Mouse (Mus musculus) cerebellum, adult 2 months (tissue): ENCODE measurements around the gene Neil1. TPM values are rescaled to one million over a fixed set of nuclear protein-coding genes. Genes with fewer than 3 reads are reported as not detected.

Experiments used
- DNase-seq, 2 experiments: peaks; one replicate each; pipeline ENCODE4 v3.0.0; 2021
- H3K27ac ChIP-seq: fragments of 200-500 bp; 2 replicates; pipeline ENCODE4 v1.5.1; 2012; ENCODE audit warnings: low read length, control low read depth, inconsistent platforms; ENCODE audit not compliant: insufficient read depth
- H3K27me3 ChIP-seq: fragments of 200-500 bp; 2 replicates; pipeline ENCODE4 v1.6.1; 2012; ENCODE audit warnings: inconsistent platforms, mild to moderate bottlenecking, low read length, moderate library complexity; ENCODE audit not compliant: control insufficient read depth, insufficient read depth
- H3K4me1 ChIP-seq: fragments of 200-500 bp; 2 replicates; pipeline ENCODE4 v1.6.1; 2011; ENCODE audit warnings: low read length; ENCODE audit not compliant: control insufficient read depth, insufficient read depth
- H3K4me3 ChIP-seq: fragments of 200-500 bp; replicated peaks from 2 replicates; pipeline ENCODE3; 2011; ENCODE audit warnings: mild to moderate bottlenecking, low read depth, low read length, control low read depth; ENCODE audit not compliant: insufficient read depth
- CTCF ChIP-seq: fragments of 200-500 bp; IDR thresholded peaks from 2 replicates; pipeline ENCODE4 v1.5.1; 2011; ENCODE audit warnings: low read depth, mild to moderate bottlenecking, control low read depth, low read length, moderate library complexity, borderline replicate concordance; ENCODE audit not compliant: insufficient read depth
- POLR2A ChIP-seq: fragments of 200-500 bp; IDR thresholded peaks from 2 replicates; pipeline ENCODE4 v1.6.1; 2011; ENCODE audit warnings: low read length, control low read depth, borderline replicate concordance; ENCODE audit not compliant: insufficient read depth
- WGBS: fragments of 180-500 bp; shearing (Covaris S2); methylation state at CpG from one replicate; pipeline ENCODE4 v1.1.7; 2018; 5-methylcytosine and 5-hydroxymethylcytosine counted together
- polyA plus RNA-seq: library from polyadenylated mRNA; depleted of rRNA; stranded (reverse); fragments of >200 nt; gene quantifications from 2 replicates; pipeline ENCODE4 v1.2.3, GENCODE M21; 2012; rRNA removed

Neil1 gene
- 15.2 and 15.7 TPM in 2 replicates for polyA plus RNA-seq

DNA sequence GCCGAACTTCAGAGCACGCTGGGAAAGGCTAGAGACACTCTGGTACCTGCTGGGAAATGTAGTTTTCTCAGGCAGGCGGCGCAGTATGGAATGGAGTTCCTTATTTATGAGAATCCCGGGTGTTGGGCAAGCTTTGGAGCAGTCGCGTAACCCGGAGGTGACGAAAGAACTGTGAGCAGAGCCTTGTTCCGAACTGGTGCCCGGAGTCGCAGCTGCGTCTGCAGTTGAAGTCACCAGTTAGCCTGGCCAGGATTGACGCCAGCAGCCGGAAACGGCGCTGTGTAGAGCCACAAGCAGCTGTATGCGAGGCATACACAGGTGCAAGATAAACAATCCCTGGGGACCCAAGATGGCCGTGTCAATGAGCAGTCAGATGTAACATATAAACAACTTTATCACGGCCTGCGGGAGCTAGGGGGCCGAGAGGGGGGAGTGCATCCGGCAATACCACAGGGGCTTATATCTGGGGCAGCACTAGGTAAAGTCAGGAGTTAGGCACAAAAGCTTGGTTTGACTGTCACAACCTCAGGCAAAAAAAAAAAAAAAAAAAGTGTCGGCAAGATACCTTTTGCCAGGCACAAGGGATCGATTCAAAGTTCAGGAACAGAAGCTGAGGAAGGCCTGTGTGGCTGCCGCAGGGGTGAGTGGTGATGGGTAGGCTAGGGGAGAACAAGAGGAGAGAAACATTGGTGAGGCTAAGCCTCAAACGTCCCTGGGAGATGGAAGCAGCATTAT, at the start of gene Neil1:
TSS of gene Neil1 (minus strand) at position 162 of the 735 bp plus-strand sequence.
- Histone ChIP-seq H3K27ac (peak within 1 kb of the TSS; percentile 93), H3K27me3 (no peaks in the 10 kb centered on the region), H3K4me1 (peaks cover 9% of the 10 kb centered on the region; the same call in 1 of the 2 replicates), H3K4me3 (peak within 1 kb of the TSS; percentile 68)
- TF ChIP-seq CTCF: no peak
- peak; percentile 83; the same call in 1 of the 2 replicates for TF ChIP-seq POLR2A
- under 1% methylated on average over 27 of the region's 27 CpGs for WGBS
- peak; percentile 90 to 94 for DNase-seq

DNA sequence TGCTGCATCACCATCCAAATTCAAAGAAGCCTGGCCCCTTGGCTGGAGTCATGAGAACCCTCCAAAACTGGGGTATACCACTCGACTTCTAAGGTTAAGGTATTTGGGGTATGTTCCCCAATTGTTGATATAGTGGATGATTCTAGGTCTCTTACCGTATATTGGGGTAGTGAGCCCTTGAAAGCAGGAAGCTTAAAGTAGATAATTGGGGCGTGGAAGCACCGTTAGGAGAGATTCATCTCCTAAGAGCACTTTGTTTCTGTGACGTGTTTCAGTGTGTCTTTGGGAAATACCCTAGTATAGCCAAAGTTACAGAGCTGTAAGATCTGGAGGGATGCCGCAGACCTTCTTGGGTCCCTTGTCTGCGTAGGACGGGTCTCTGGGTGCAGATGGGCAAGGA, 49.3 kb upstream of the Neil1 start:
- no peak for TF ChIP-seq CTCF
- TF ChIP-seq POLR2A: no peak
- WGBS: 68% methylated on average over 8 of the region's 8 CpGs
- no peak for DNase-seq
- no peak overlapping the region for H3K4me3 ChIP-seq
- H3K4me1 ChIP-seq: no peaks in the 10 kb centered on the region
- H3K27ac ChIP-seq: no peak overlapping the region
- H3K27me3 ChIP-seq: no peaks in the 10 kb centered on the region

DNA sequence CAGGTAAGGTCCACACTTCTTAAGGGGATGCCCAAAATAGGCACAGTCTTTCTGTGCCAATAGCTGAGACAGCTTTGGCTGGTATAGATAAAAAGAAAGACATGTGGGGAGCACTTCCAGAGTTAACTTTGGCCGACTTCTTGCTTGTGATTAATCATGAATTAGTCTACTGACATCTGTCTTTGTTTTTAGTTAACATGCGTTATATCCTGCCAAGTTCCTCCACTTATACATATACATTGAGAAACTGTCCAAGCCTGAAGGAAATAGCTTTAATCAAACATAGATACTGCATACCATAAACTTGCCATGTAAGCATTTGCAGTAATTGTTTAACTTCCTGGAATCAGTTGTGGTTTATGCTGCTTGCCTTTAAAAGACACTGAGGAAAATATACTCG, 48.6 kb upstream of the Neil1 start:
- Histone ChIP-seq H3K27ac (no peak overlapping the region), H3K27me3 (no peaks in the 10 kb centered on the region), H3K4me1 (no peaks in the 10 kb centered on the region), H3K4me3 (no peak overlapping the region)
- WGBS: 51% methylated on average over 3 of the region's 3 CpGs
- no peak for DNase-seq
- TF ChIP-seq CTCF: no peak
- TF ChIP-seq POLR2A: no peak

DNA sequence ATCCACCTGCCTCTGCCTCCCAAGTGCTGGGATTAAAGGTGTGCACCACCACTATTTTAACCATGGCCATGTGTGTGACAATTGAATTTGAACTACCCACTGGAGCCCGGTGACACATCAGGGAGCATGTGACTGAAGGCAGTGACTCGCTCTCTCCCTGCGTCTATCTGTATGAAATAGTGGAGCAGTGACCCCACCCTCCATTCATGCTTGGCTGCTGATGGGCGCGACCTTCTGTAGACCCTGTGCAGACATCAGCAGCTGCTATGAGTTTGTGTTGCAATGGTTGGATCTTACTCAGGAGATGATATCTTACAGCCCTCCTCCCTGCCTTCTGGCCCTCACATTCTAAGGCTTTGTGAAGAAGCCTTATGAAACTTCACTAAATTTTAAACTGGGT, 20.3 kb upstream of the Neil1 start:
- H3K27me3 ChIP-seq: no peaks in the 10 kb centered on the region
- no peak for TF ChIP-seq POLR2A
- no peak for TF ChIP-seq CTCF
- no peak overlapping the region for H3K27ac ChIP-seq
- WGBS: 78% methylated on average over 5 of the region's 5 CpGs
- no peaks in the 10 kb centered on the region for H3K4me1 ChIP-seq
- no peak for DNase-seq
- H3K4me3 ChIP-seq: no peak overlapping the region

DNA sequence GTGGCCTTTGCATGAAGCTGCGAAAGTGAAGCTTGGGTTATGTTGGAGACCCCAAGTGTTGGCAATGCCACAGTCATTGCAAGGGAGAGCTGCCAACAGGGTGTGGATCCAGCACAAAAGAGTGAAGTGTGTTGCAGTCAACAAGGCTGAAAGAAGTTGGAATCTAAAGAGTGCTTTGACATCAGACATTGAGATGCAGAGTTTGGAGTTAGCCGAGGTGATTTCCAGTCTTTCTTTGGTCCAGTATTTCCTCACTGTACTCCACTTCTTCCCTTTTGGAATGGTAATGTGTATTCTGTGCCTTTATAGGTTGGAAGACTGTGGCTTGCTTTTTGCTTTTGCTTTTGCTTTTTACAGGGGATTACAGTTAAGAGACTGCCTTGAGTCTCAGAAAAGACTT, 18.1 kb upstream of the Neil1 start:
- Histone ChIP-seq H3K27ac (no peak overlapping the region), H3K4me3 (no peak overlapping the region), H3K4me1 (no peaks in the 10 kb centered on the region), H3K27me3 (no peaks in the 10 kb centered on the region)
- 83% methylated on average over 2 of the region's 2 CpGs for whole genome bisulfite sequencing
- TF ChIP-seq CTCF: no peak
- TF ChIP-seq POLR2A: no peak
- DNase-seq: no peak

DNA sequence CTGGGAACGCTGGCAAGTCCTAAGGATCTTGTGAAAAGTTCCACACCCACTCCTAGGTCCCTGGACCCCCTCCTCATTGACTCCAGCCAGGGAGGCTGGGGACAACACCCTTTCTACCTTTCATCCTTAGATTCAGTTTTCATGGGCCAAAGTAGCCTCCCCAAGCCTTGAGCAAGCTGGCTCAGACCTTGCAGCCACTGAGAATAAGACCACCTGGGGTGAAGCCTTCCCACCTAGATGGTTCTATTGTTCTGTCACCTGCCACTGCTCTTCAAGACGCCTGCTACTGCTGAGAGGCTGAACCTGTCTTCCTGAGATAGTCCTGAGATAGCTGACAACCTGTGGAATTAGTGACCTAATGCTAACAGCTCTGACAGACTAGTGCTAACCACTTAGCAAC, 15.0 kb upstream of the Neil1 start:
- no peaks in the 10 kb centered on the region for H3K4me1 ChIP-seq
- WGBS: 19% methylated on average over 2 of the region's 2 CpGs
- no peaks in the 10 kb centered on the region for H3K27me3 ChIP-seq
- TF ChIP-seq POLR2A (no peak), CTCF (no peak)
- H3K4me3 ChIP-seq: no peak overlapping the region
- no peak for DNase-seq
- H3K27ac ChIP-seq: no peak overlapping the region

DNA sequence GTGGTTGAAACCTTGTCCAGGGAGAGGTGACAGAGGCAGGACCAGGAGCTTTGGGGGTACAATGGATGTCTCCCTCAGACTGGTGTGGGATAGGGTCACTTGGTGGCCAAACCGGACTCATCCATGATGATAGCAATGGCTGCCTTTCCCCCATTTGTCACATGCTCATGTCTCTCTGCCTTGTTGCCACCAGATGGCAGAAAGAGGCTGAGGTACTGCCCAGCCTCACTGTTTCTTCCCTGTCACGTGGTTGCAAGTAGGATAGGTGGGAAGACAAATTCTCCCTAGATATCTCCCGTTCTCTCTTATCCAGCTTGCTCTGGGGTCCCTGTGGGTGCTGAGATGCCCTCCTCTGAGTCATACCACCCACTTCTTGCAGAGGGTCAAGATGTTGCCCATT, 14.4 kb upstream of the Neil1 start:
- no peaks in the 10 kb centered on the region for H3K27me3 ChIP-seq
- WGBS: 8% methylated on average over 3 of the region's 3 CpGs
- no peak for DNase-seq
- H3K27ac ChIP-seq: no peak overlapping the region
- TF ChIP-seq POLR2A (no peak), CTCF (peak; percentile 40; the same call in 1 of the 2 replicates)
- H3K4me1 ChIP-seq: no peaks in the 10 kb centered on the region; the same call in 1 of the 2 replicates
- H3K4me3 ChIP-seq: no peak overlapping the region

DNA sequence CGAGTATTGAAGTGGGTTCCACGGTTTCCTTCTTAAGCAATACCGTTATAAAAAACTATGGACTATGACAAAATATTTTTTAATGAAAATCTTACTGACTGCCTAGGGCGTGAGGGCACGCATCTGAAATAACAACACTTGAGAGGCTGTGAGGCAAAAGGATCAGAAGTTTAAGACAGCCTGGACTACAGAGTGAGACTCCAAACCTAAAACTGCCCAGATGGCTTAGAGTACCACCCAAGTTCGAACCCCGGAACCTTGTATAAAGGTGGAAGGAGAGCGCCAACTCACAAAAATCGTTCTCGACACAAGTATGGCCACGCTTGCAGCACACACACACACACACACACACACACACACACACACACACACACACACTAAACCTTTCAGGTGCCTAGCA, 10.4 kb upstream of the Neil1 start:
- TF ChIP-seq CTCF (no peak), POLR2A (no peak)
- 29% methylated on average over 11 of the region's 11 CpGs for WGBS
- Histone ChIP-seq H3K4me3 (peak overlapping the region; percentile 81), H3K27ac (no peak overlapping the region), H3K27me3 (no peaks in the 10 kb centered on the region), H3K4me1 (peaks cover 8% of the 10 kb centered on the region)
- no peak for DNase-seq
